Mouse (Mus musculus): ENCODE measurements around the gene Prm3.
A peak's percentile ranks its signal among the peaks of the same experiment; 100 is the strongest.

Prm3 gene

GRCm38 (mm10) chr16:10796034-10796433 lies 5.3 kb upstream of the Prm3 start, which contains the start of gene Prm2:
Prm2 (minus strand) TSS chr16:10796134.
- DNase-seq, result no peak

GRCm38 (mm10) chr16:10788866-10789265 lies 1.8 kb downstream of the Prm3 start:
- DNase-seq, result no peak

- DNase-seq, result no peak
Observed at GRCm38 (mm10) chr16:10788271-10788670, 2.4 kb downstream of the Prm3 start, which contains the start of gene Tnp2. Tnp2 (minus strand) TSS chr16:10788660.

- DNase-seq, result no peak
Observed at GRCm38 (mm10) chr16:10787548-10788058, 3.1 kb downstream of the Prm3 start.

GRCm38 (mm10) chr16:10786782-10787547 lies 3.7 kb downstream of the Prm3 start:
- DNase-seq, result no peak

GRCm38 (mm10) chr16:10786288-10786687 lies 4.4 kb downstream of the Prm3 start:
- peak; percentile 91 for DNase-seq

- DNase-seq, result peak; percentile 96
Observed at GRCm38 (mm10) chr16:10785371-10786231, 5.1 kb downstream of the Prm3 start, which contains the start of gene Socs1. Socs1 (minus strand) TSS chr16:10785536.

GRCm38 (mm10) chr16:10784793-10785370 lies 5.8 kb downstream of the Prm3 start:
- peak; percentile 96 for DNase-seq

- DNase-seq, result peak; percentile 70
Observed at GRCm38 (mm10) chr16:10783883-10784792, 6.6 kb downstream of the Prm3 start.

- DNase-seq, result no peak
Observed at GRCm38 (mm10) chr16:10783451-10783850, 7.3 kb downstream of the Prm3 start.

- no peak for DNase-seq
Observed at GRCm38 (mm10) chr16:10783152-10783434, 7.6 kb downstream of the Prm3 start.

GRCm38 (mm10) chr16:10782377-10783151 lies 8.2 kb downstream of the Prm3 start:
- DNase-seq, result no peak

GRCm38 (mm10) chr16:10781862-10782371 lies 8.8 kb downstream of the Prm3 start:
- no peak for DNase-seq

GRCm38 (mm10) chr16:10780631-10781120 lies 10.0 kb downstream of the Prm3 start:
- DNase-seq, result no peak

GRCm38 (mm10) chr16:10777579-10778160 lies 13.0 kb downstream of the Prm3 start:
- DNase-seq, result no peak

GRCm38 (mm10) chr16:10776322-10776721 lies 14.4 kb downstream of the Prm3 start:
- no peak for DNase-seq

- no peak for DNase-seq
Observed at GRCm38 (mm10) chr16:10774726-10775125, 16.0 kb downstream of the Prm3 start.

- no peak for DNase-seq
Observed at GRCm38 (mm10) chr16:10773543-10773942, 17.2 kb downstream of the Prm3 start.

GRCm38 (mm10) chr16:10771769-10772510 lies 18.8 kb downstream of the Prm3 start:
- no peak for DNase-seq

Data from kidney, postnatal 10 days (tissue).